Mouse (Mus musculus) heart, adult 2 months (tissue): ENCODE results near the gene Usp54. TPM values are rescaled to one million over a fixed set of nuclear protein-coding genes. Genes with fewer than 3 reads are reported as not detected.

Experiments
- DNase-seq, 2 experiments: peaks; one replicate each; pipeline ENCODE4 v3.0.0; 2021
- H3K27ac ChIP-seq: fragments of 200-600 bp; 2 replicates; pipeline ENCODE4 v1.8.1; 2022
- H3K27me3 ChIP-seq: fragments of 200-500 bp; 2 replicates; pipeline ENCODE4 v1.6.1; 2012; ENCODE audit warnings: mild to moderate bottlenecking, low read length, inconsistent platforms, mixed read lengths; ENCODE audit not compliant: control insufficient read depth, insufficient read depth
- H3K36me3 ChIP-seq: fragments of 200-500 bp; 2 replicates; pipeline ENCODE4 v1.6.1; 2012; ENCODE audit warnings: low read length, inconsistent platforms; ENCODE audit not compliant: control insufficient read depth, insufficient read depth
- H3K4me1 ChIP-seq: fragments of 200-500 bp; 2 replicates; pipeline ENCODE4 v1.6.1; 2011; ENCODE audit warnings: low read length; ENCODE audit not compliant: control insufficient read depth, insufficient read depth
- H3K4me3 ChIP-seq: fragments of 200-600 bp; 2 replicates; pipeline ENCODE4 v1.8.1; 2022
- H3K79me2 ChIP-seq: fragments of 200-500 bp; replicated peaks from 2 replicates; pipeline ENCODE4 v1.6.1; 2012; ENCODE audit warnings: mild to moderate bottlenecking, inconsistent platforms, low read length, moderate library complexity, mixed read lengths; ENCODE audit not compliant: control insufficient read depth, insufficient read depth
- H3K9ac ChIP-seq: fragments of 200-500 bp; 2 replicates; pipeline ENCODE4 v1.6.1; 2012; ENCODE audit warnings: low read depth, mild to moderate bottlenecking, control low read depth, inconsistent platforms, low read length, mixed read lengths
- CTCF ChIP-seq: fragments of 200-600 bp; IDR thresholded peaks from 2 replicates; pipeline ENCODE4 v1.8.1; 2022; ENCODE audit warnings: antibody characterized with exemption, mild to moderate bottlenecking, moderate library complexity
- EP300 ChIP-seq: fragments of 200-500 bp; IDR thresholded peaks from 2 replicates; pipeline ENCODE4 v1.6.1; 2011; ENCODE audit warnings: low read depth, low read length, control low read depth; ENCODE audit not compliant: insufficient read depth
- POLR2A ChIP-seq: fragments of 200-500 bp; IDR thresholded peaks from 2 replicates; pipeline ENCODE4 v1.6.1; 2011; ENCODE audit warnings: mild to moderate bottlenecking, low read depth, low read length, control low read depth; ENCODE audit not compliant: insufficient read depth
- WGBS: fragments of 180-500 bp; shearing (Covaris S2); methylation state at CpG from one replicate; pipeline ENCODE4 v1.1.7; 2018; 5-methylcytosine and 5-hydroxymethylcytosine counted together
- intact Hi-C: fragments of 180-260 bp; cut with DNase I; formaldehyde crosslinking; loops from one replicate; pipeline ENCODE4 v1.15.1; 2025
- polyA plus RNA-seq: library from polyadenylated mRNA; depleted of rRNA; stranded (reverse); fragments of >200 nt; gene quantifications from 2 replicates; pipeline ENCODE4 v1.2.3, GENCODE M21; 2012
- total RNA-seq, 2 experiments: library from RNA; stranded (reverse); gene quantifications; 2 replicates each; pipeline ENCODE4 v1.2.3; 2021

Usp54 gene
- total and polyA plus RNA-seq, 3 experiments, result 10.9 to 16.2 (median 14.1) TPM

DNA sequence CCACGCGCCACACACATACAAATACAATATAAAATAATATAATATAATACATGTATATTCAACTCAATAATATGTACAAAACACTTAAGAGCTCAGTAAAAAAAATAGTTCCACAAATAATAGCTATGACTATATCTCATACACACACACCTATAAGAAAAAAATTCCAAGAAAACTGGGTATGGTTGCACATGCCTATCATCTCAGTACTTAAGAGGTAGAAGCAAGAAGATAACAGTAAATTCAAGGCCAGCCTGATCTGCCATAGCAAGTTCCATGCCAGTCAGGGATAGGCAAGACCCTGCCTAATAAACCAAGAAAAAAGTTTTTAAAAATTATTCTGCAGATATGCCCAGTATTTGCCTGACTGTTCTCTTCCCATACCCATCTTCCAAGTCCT is 25.8 kb downstream of the Usp54 start:
- no peak for DNase-seq
- no peak overlapping the region for H3K9ac ChIP-seq
- no peaks in the 10 kb centered on the region for H3K27me3 ChIP-seq
- H3K4me1 ChIP-seq, result no peaks in the 10 kb centered on the region; the same call in none of the 2 replicates
- no peak overlapping the region for H3K27ac ChIP-seq
- H3K79me2 ChIP-seq, result no peaks in the 10 kb centered on the region
- no peak overlapping the region for H3K4me3 ChIP-seq
- no peak for TF ChIP-seq CTCF
- no peak for TF ChIP-seq POLR2A
- TF ChIP-seq EP300, result no peak
- WGBS, result 99% methylated on average over 2 of the region's 2 CpGs
- H3K36me3 ChIP-seq, result no peaks in the 10 kb centered on the region
- intact Hi-C loops, result no loop called here

DNA sequence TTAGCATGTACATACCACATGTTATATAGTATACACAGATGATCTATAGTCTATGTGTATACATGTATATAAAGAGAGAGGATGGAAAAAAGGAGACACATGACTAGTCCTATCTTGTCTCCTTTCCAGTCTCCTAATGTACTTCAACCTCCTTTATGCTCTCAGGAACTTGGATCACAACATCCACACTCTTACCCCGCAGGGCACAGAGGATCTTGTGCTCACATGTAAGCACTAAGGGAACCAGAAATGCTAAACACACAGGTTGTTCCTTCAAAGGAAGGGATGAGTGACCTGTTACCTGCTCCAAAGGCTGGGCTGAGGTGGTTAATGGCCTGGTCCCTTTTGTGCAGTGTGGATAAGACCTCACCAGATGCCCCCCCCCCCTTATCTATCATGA is 28.0 kb downstream of the Usp54 start:
- H3K27me3 ChIP-seq, result no peaks in the 10 kb centered on the region
- no peak for DNase-seq
- intact Hi-C loops, result no loop called here
- H3K9ac ChIP-seq, result no peak overlapping the region
- peaks cover 2% of the 10 kb centered on the region; the same call in 1 of the 2 replicates for H3K36me3 ChIP-seq
- 98% methylated on average over 1 of the region's 1 CpGs for WGBS
- H3K4me3 ChIP-seq, result no peak overlapping the region
- peaks cover 2% of the 10 kb centered on the region for H3K4me1 ChIP-seq
- no peaks in the 10 kb centered on the region for H3K79me2 ChIP-seq
- H3K27ac ChIP-seq, result no peak overlapping the region
- TF ChIP-seq EP300 (no peak), CTCF (no peak), POLR2A (no peak)

DNA sequence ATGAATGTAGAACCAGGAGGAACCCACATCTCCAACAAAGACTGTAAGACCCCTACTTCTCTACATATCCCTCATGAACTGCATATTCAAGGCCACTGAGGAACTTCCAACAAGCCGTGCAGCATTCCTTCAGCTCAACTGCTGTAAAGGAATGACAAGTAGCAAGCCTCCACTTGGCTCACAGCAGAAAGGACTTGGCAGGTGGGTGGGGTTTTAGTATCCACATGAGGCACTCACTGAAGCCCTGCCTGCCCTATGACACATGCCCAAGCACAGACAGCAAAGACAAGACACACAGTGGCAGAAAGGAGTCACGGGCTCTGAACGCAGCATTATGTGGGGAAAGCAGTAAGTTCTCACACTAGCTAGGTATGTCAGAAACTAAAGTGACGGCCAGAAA is 30.7 kb downstream of the Usp54 start:
- intact Hi-C loops, result no loop called here
- H3K27ac ChIP-seq, result peak overlapping the region; percentile 91
- H3K4me3 ChIP-seq, result peak overlapping the region; percentile 29
- H3K36me3 ChIP-seq, result peaks cover 4% of the 10 kb centered on the region
- H3K4me1 ChIP-seq, result peaks cover 6% of the 10 kb centered on the region
- peak; percentile 52 to 74 for DNase-seq
- WGBS, result 58% methylated on average over 4 of the region's 4 CpGs
- TF ChIP-seq EP300 (peak; percentile 78), POLR2A (peak; percentile 86), CTCF (no peak)
- no peaks in the 10 kb centered on the region for H3K27me3 ChIP-seq
- H3K9ac ChIP-seq, result peak overlapping the region; percentile 66
- no peaks in the 10 kb centered on the region for H3K79me2 ChIP-seq

DNA sequence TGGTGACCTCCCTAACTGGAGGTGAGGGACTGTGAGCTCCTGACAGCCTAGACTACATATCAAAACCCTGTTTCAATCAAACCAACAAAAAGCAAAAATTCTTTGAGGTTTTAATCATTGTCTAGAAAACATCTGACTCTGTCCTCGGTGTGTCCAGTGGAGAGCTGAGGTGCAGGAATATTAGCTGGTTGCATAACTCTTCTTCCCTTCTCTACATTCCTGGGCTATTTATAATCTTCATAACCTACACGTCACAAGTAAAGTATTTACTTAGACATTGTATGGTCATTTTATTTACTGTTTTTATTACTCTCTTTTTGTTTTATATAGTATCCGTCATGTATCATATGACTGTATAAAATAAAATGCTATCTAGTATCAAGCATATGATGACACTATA is 31.3 kb downstream of the Usp54 start:
- Histone ChIP-seq H3K4me3 (peak overlapping the region; percentile 29; the same call in 1 of the 2 replicates), H3K27ac (peak overlapping the region; percentile 91), H3K9ac (peak overlapping the region; percentile 57; the same call in 1 of the 2 replicates), H3K4me1 (peaks cover 6% of the 10 kb centered on the region), H3K27me3 (no peaks in the 10 kb centered on the region), H3K79me2 (no peaks in the 10 kb centered on the region), H3K36me3 (peaks cover 5% of the 10 kb centered on the region)
- intact Hi-C loops, result no loop called here
- DNase-seq, result no peak
- TF ChIP-seq CTCF (no peak), POLR2A (peak; percentile 45; the same call in 1 of the 2 replicates), EP300 (no peak)
- WGBS, result 33% methylated on average over 3 of the region's 3 CpGs

DNA sequence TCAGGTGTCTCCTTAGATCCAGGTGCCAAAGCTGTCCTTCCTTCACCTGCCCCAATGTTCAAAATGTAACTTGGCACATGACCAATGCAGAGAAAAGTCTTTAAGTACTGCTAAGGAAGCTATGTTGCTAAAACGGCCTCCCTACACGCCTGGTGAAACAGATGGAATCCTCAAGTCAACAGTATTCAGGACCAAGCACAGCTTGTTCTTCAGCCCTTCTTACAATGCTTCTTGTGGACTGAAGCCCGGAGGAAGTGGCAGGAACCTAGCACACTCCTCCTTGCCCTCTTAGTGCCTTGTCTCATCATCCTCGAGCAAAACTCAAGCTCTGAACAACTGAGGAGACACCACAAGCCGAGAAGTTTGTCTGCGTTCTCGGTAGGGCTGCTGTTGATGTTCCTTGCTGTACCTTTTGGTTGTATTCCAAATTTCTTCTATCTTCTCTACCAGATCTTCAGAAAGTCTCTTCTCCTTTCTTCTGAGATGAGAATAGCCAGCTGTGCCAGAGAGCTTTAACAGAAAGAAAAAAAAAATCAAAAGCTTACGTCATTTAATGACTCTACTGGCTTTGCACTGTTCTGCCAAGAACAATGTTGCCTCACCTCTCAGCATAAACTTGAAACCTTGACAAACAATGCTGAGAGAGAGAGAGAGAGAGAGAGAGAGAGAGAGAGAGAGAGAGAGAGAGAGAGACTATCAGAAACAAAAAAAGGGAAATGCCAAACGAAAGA is 33.3 kb downstream of the Usp54 start:
- no peaks in the 10 kb centered on the region for H3K79me2 ChIP-seq
- 31% methylated on average over 9 of the region's 9 CpGs for WGBS
- H3K27ac ChIP-seq, result peak overlapping the region; percentile 91
- peak overlapping the region; percentile 11 for H3K9ac ChIP-seq
- TF ChIP-seq CTCF (no peak), POLR2A (peak; percentile 46; the same call in 1 of the 2 replicates)
- peaks cover 6% of the 10 kb centered on the region for H3K4me1 ChIP-seq
- intact Hi-C loops, result no loop called here
- DNase-seq, result peak; percentile 44 to 47
- peak overlapping the region; percentile 36 for H3K4me3 ChIP-seq
- H3K36me3 ChIP-seq, result peaks cover 5% of the 10 kb centered on the region
- no peaks in the 10 kb centered on the region for H3K27me3 ChIP-seq

DNA sequence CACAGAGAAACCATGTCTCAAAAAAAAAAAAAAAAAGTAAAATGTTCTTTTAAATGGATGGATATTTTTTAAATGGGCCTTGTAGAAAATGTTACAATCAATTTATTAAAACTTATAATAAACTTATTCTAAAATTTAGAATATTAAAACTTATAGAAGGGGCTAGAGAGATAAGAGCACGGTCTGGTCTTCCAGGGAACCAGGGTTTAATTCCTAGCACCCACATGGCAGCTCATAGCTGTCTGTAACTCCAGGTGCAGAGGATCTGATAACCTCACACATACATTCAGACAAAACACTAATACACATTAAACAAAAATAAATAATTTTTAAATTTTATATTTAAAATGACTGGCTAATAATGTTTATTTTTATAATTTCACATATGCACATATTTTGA is 39.6 kb downstream of the Usp54 start:
- H3K36me3 ChIP-seq, result peaks cover 17% of the 10 kb centered on the region
- no peak overlapping the region for H3K9ac ChIP-seq
- no peaks in the 10 kb centered on the region for H3K27me3 ChIP-seq
- peaks cover 6% of the 10 kb centered on the region for H3K4me1 ChIP-seq
- no peak overlapping the region for H3K4me3 ChIP-seq
- 93% methylated on average over 1 of the region's 1 CpGs for WGBS
- intact Hi-C loops, result no loop called here
- TF ChIP-seq POLR2A (no peak), CTCF (no peak), EP300 (no peak)
- H3K27ac ChIP-seq, result no peak overlapping the region
- no peak for DNase-seq
- H3K79me2 ChIP-seq, result no peaks in the 10 kb centered on the region
